ENCODE assay signal across 18 mouse cellular contexts in the genomic region with DNA sequence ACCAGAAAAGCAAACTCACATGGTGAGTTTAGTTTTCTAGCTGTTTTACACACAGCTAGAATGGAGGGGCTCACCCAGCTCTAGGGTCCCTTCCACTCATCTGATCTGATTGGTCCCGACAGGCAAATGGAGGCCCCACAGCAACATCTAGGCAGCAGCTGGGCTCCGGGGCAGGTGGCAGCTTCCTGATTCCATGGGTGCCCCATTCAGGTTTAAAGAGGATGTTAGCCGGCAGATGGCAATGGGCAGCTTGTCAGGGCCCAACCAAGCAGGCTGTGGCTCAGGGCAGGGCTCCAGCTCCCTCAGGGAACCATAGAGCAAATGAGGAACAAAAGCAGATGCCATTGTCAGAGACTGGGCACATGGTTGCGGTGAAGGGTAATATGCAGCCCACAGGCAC. TPM values are rescaled to one million over a fixed set of nuclear protein-coding genes. Genes with fewer than 3 reads are reported as not detected.
DNase-seq lines count a peak whose midpoint lies in the region; ATAC-seq and TF ChIP-seq lines count a peak whose summit lies in the region.
"Had no signal": no experiment of that assay in that cellular context is flagged by ENCODE, and none has a peak within 500 bp of the region (broad histone marks: within the 10 kb centered on the region; RNA-seq: fewer than 3 reads in every experiment).

No protein-coding gene starts in this region.

- H3K27ac ChIP-seq in gastrocnemius, adult 2 months = no peak overlapping the region
- H3K27ac ChIP-seq in midbrain, postnatal 0 days (ENCODE audit: low read depth, low read length) = no peak overlapping the region
- no peak overlapping the region for H3K27ac ChIP-seq in midbrain, embryonic 11.5 days (ENCODE audit: low read depth, low read length)
- H3K27ac ChIP-seq: embryonic facial prominence, embryonic 13.5 days; heart, embryonic 10.5 days; kidney, embryonic 15.5 days had no signal

- no peak for TF ChIP-seq CTCF in gastrocnemius, adult 2 months (IDR thresholded peaks at IDR 0.05)
- TF ChIP-seq CTCF in midbrain, postnatal 0 days (IDR thresholded peaks at IDR 0.05) = no peak

- H3K4me1 ChIP-seq in midbrain, postnatal 0 days (ENCODE audit: insufficient read depth, low read length) = no peaks in the 10 kb centered on the region
- H3K4me1 ChIP-seq in midbrain, embryonic 11.5 days (ENCODE audit: control insufficient read depth, insufficient read depth, low read length) = no peaks in the 10 kb centered on the region
- H3K4me1 ChIP-seq: embryonic facial prominence, embryonic 13.5 days; heart, embryonic 10.5 days; kidney, embryonic 15.5 days had no signal

- peak; percentile 18 for DNase-seq in gastrocnemius, adult 2 months
- DNase-seq in gastrocnemius, postnatal 25 days = no peak
- DNase-seq in midbrain, postnatal 0 days (ENCODE audit: low spot score) = peak; percentile 89
- DNase-seq in midbrain, embryonic 11.5 days (ENCODE audit: low spot score, missing footprints) = no peak
- peak; percentile 92 to 94 for DNase-seq in cerebellum, postnatal 10 days
- DNase-seq in retina, embryonic 14.5 days (ENCODE audit: low spot score) = peak; percentile 74
- DNase-seq in spleen, postnatal 36 days (ENCODE audit: low spot score in 2 of 2) = no peak
- DNase-seq in embryo, embryonic 10.5 days (ENCODE audit: low spot score) = no peak
- DNase-seq: B cell, adult 2 months; lung, postnatal 4 days; right cerebral cortex, adult 18-20 months had no signal

- ATAC-seq in midbrain, postnatal 0 days (ENCODE audit: low FRiP score) = peak; percentile 56; the same call in 1 of the 2 replicates
- ATAC-seq in midbrain, embryonic 11.5 days (ENCODE audit: low FRiP score) = no peak
- ATAC-seq: activated CD4-positive, CD25-positive, alpha-beta regulatory T cell, adult 4 months had no signal

- no peak overlapping the region for H3K9ac ChIP-seq in midbrain, postnatal 0 days (replicated peaks; ENCODE audit: low read length, poor library complexity, severe bottlenecking)
- H3K9ac ChIP-seq in midbrain, embryonic 11.5 days (ENCODE audit: low read length) = no peak overlapping the region
- H3K9ac ChIP-seq: embryonic facial prominence, embryonic 13.5 days; kidney, embryonic 15.5 days had no signal

- H3K4me2 ChIP-seq in midbrain, postnatal 0 days (ENCODE audit: low read depth, low read length, poor library complexity, severe bottlenecking) = no peak overlapping the region
- no peak overlapping the region for H3K4me2 ChIP-seq in midbrain, embryonic 11.5 days
- H3K4me2 ChIP-seq: embryonic facial prominence, embryonic 13.5 days; kidney, embryonic 15.5 days; liver, embryonic 11.5 days had no signal

- H3K9me3 ChIP-seq in midbrain, postnatal 0 days (ENCODE audit: low read length) = no peaks in the 10 kb centered on the region
- no peaks in the 10 kb centered on the region for H3K9me3 ChIP-seq in midbrain, embryonic 11.5 days (ENCODE audit: control insufficient read depth, low read length)
- H3K9me3 ChIP-seq: embryonic facial prominence, embryonic 13.5 days; heart, embryonic 10.5 days; kidney, embryonic 15.5 days had no signal

- H3K36me3 ChIP-seq in midbrain, postnatal 0 days (ENCODE audit: insufficient read depth, low read length) = no peaks in the 10 kb centered on the region
- H3K36me3 ChIP-seq in midbrain, embryonic 11.5 days (ENCODE audit: control insufficient read depth, insufficient read depth, low read length) = no peaks in the 10 kb centered on the region
- H3K36me3 ChIP-seq: embryonic facial prominence, embryonic 13.5 days; heart, embryonic 10.5 days; kidney, embryonic 15.5 days had no signal

- H3K4me3 ChIP-seq in gastrocnemius, adult 2 months = no peak overlapping the region
- H3K4me3 ChIP-seq in midbrain, postnatal 0 days (ENCODE audit: low read depth, low read length) = no peak overlapping the region
- H3K4me3 ChIP-seq in midbrain, embryonic 11.5 days (ENCODE audit: low read depth, low read length) = no peak overlapping the region
- H3K4me3 ChIP-seq: embryonic facial prominence, embryonic 13.5 days; heart, embryonic 10.5 days; kidney, embryonic 15.5 days; myocyte had no signal

- H3K27me3 ChIP-seq in midbrain, postnatal 0 days (ENCODE audit: insufficient read depth, low read length) = no peaks in the 10 kb centered on the region
- H3K27me3 ChIP-seq in midbrain, embryonic 11.5 days (ENCODE audit: control insufficient read depth, insufficient read depth, low read length) = no peaks in the 10 kb centered on the region
- H3K27me3 ChIP-seq: embryonic facial prominence, embryonic 13.5 days; kidney, embryonic 15.5 days had no signal

- WGBS in midbrain, postnatal 0 days = 66% methylated on average over 4 of the region's 4 CpGs
- 89% methylated on average over 4 of the region's 4 CpGs for WGBS in midbrain, embryonic 11.5 days

- intact Hi-C loops in gastrocnemius, adult 2 months (cut with DNase I) = no loop called here

RNA-seq across cellular contexts. Expression of a gene that starts 41.3 kb away (rescaled TPM):
- total RNA-seq in gastrocnemius, adult 2 months (2021) = not detected
- total RNA-seq in gastrocnemius, postnatal 25 days (2021) = not detected
- total RNA-seq in midbrain, postnatal 0 days (2014; rRNA removed) = 0.47 and 5.3 TPM in 2 replicates
- 1.0 and 1.4 TPM in 2 replicates for polyA plus RNA-seq in midbrain, postnatal 0 days (2015; fragmentation: Nextera tagmentation; extraction: Ambion mirVana)
- polyA plus RNA-seq in midbrain, embryonic 11.5 days (2014; fragmentation: Nextera tagmentation; extraction: Ambion mirVana) = 0.23 and 0.41 TPM in 2 replicates
- total RNA-seq: MEL had no signal
- polyA plus RNA-seq: activated CD4-positive, CD25-positive, alpha-beta regulatory T cell, adult 4 months; embryonic facial prominence, embryonic 13.5 days; heart, embryonic 10.5 days; kidney, embryonic 15.5 days; liver, embryonic 11.5 days; myocyte had no signal

Comparison
In these comparisons a context has a peak if more than half of its experiments do, and no peak if none do; other contexts are left out.
1. DNase-seq: peak in gastrocnemius, adult 2 months (single experiment), midbrain, postnatal 0 days (single experiment), cerebellum, postnatal 10 days (2 of 2) and retina, embryonic 14.5 days (single experiment); none in gastrocnemius, postnatal 25 days (single experiment), midbrain, embryonic 11.5 days (single experiment), spleen, postnatal 36 days (0 of 2) and embryo, embryonic 10.5 days (single experiment).